17 mouse cellular contexts compared by ENCODE assay signal in genomic region chr6:18254586-18254985, GRCm38 (mm10).
"Had no signal": no experiment of that assay in that cellular context is flagged by ENCODE, and none has a peak within 500 bp of the region (broad histone marks: within the 10 kb centered on the region; RNA-seq: fewer than 3 reads in every experiment).

No protein-coding gene starts in this region.

- ATAC-seq: midbrain, embryonic 13.5 days had no signal

- H3K27ac ChIP-seq: kidney, embryonic 15.5 days; left cerebral cortex, adult 2 months; limb, embryonic 10.5 days; liver, embryonic 15.5 days; macrophage; midbrain, embryonic 13.5 days; neural tube, embryonic 13.5 days; stomach, postnatal 0 days had no signal

- DNase-seq: kidney, adult 2 months; kidney, postnatal 14 days; lung, adult 2 months; lung, postnatal 14 days; right cerebral cortex, adult 18-20 months; right cerebral cortex, postnatal 25 days; thymus, postnatal 14 days had no signal

- H3K9me3 ChIP-seq: kidney, embryonic 15.5 days; limb, embryonic 10.5 days; liver, embryonic 15.5 days; megakaryocyte, embryonic 14.5 days; midbrain, embryonic 13.5 days; neural tube, embryonic 13.5 days had no signal

- H3K27me3 ChIP-seq: kidney, embryonic 15.5 days; liver, embryonic 15.5 days; megakaryocyte, embryonic 14.5 days; midbrain, embryonic 13.5 days; neural tube, embryonic 13.5 days had no signal

- H3K4me3 ChIP-seq: kidney, embryonic 15.5 days; left cerebral cortex, adult 2 months; limb, embryonic 10.5 days; liver, embryonic 15.5 days; megakaryocyte, embryonic 14.5 days; midbrain, embryonic 13.5 days; neural tube, embryonic 13.5 days had no signal

- H3K9ac ChIP-seq: kidney, embryonic 15.5 days; liver, embryonic 15.5 days; midbrain, embryonic 13.5 days; neural tube, embryonic 13.5 days had no signal

- H3K36me3 ChIP-seq: kidney, embryonic 15.5 days; limb, embryonic 10.5 days; liver, embryonic 15.5 days; midbrain, embryonic 13.5 days; neural tube, embryonic 13.5 days had no signal

- H3K4me2 ChIP-seq: kidney, embryonic 15.5 days; liver, embryonic 11.5 days; liver, embryonic 15.5 days; midbrain, embryonic 13.5 days; neural tube, embryonic 13.5 days had no signal

- H3K4me1 ChIP-seq: limb, embryonic 10.5 days; liver, embryonic 15.5 days; megakaryocyte, embryonic 14.5 days; midbrain, embryonic 13.5 days; neural tube, embryonic 13.5 days had no signal
